Mouse (Mus musculus): ENCODE measurements at regions not wholly inside any gene's neighbourhood (a gene's known extent, or its start where the extent isn't known, plus 50 kb on each side); places are given as distances from the start of the nearest gene placed in this dataset.

GRCm38 (mm10) chr14:76868831-76869230, 167.7 kb upstream of the Ccdc122 start:
- peak in 1 of 2 experiments; percentile 22 for DNase-seq (ENCODE audit: low spot score in 2 of 2)

GRCm38 (mm10) chr14:76868131-76868530, 168.4 kb upstream of the Ccdc122 start:
- no peak for DNase-seq (ENCODE audit: low spot score in 2 of 2)

- DNase-seq (ENCODE audit: low spot score in 2 of 2): no peak
These were observed 171.9 kb upstream of the Ccdc122 start for GRCm38 (mm10) chr14:76864664-76865063.

GRCm38 (mm10) chr14:76863035-76863706, 173.4 kb upstream of the Ccdc122 start:
- DNase-seq (ENCODE audit: low spot score in 2 of 2): no peak

GRCm38 (mm10) chr14:76858396-76858795, 178.2 kb upstream of the Ccdc122 start:
- DNase-seq (ENCODE audit: low spot score in 2 of 2): no peak

GRCm38 (mm10) chr14:76857196-76857773, 179.3 kb upstream of the Ccdc122 start:
- no peak for DNase-seq (ENCODE audit: low spot score in 2 of 2)

GRCm38 (mm10) chr14:76856591-76856990, 180.0 kb upstream of the Ccdc122 start:
- DNase-seq (ENCODE audit: low spot score in 2 of 2): no peak

GRCm38 (mm10) chr14:76854965-76855364, 181.6 kb upstream of the Ccdc122 start:
- no peak for DNase-seq (ENCODE audit: low spot score in 2 of 2)

- no peak for DNase-seq (ENCODE audit: low spot score in 2 of 2)
These were observed 184.9 kb upstream of the Ccdc122 start for GRCm38 (mm10) chr14:76851473-76852214.

- no peak for DNase-seq (ENCODE audit: low spot score in 2 of 2)
These were observed 185.9 kb upstream of the Ccdc122 start for GRCm38 (mm10) chr14:76850641-76851040.

GRCm38 (mm10) chr14:76850051-76850450, 186.5 kb upstream of the Ccdc122 start:
- no peak for DNase-seq (ENCODE audit: low spot score in 2 of 2)

GRCm38 (mm10) chr14:76849636-76850035, 186.9 kb upstream of the Ccdc122 start:
- no peak for DNase-seq (ENCODE audit: low spot score in 2 of 2)

GRCm38 (mm10) chr14:76849071-76849470, 187.5 kb upstream of the Ccdc122 start:
- no peak for DNase-seq (ENCODE audit: low spot score in 2 of 2)

- DNase-seq (ENCODE audit: low spot score in 2 of 2): no peak
These were observed 190.9 kb upstream of the Ccdc122 start for GRCm38 (mm10) chr14:76845706-76846105.

GRCm38 (mm10) chr14:76844717-76845116, 191.9 kb upstream of the Ccdc122 start:
- DNase-seq (ENCODE audit: low spot score in 2 of 2): no peak

- DNase-seq (ENCODE audit: low spot score in 2 of 2): no peak
These were observed 198.9 kb upstream of the Ccdc122 start for GRCm38 (mm10) chr14:76837583-76838220.

GRCm38 (mm10) chr14:76836926-76837516, 199.6 kb upstream of the Ccdc122 start:
- no peak for DNase-seq (ENCODE audit: low spot score in 2 of 2)

GRCm38 (mm10) chr14:76836271-76836670, 200.3 kb upstream of the Ccdc122 start:
- DNase-seq (ENCODE audit: low spot score in 2 of 2): no peak

- DNase-seq (ENCODE audit: low spot score in 2 of 2): no peak
These were observed 202.5 kb upstream of the Ccdc122 start for GRCm38 (mm10) chr14:76834084-76834483.

GRCm38 (mm10) chr14:76829161-76829510, 207.4 kb upstream of the Ccdc122 start:
- no peak for DNase-seq (ENCODE audit: low spot score in 2 of 2)

GRCm38 (mm10) chr14:76828453-76829160, 208.0 kb upstream of the Ccdc122 start:
- DNase-seq (ENCODE audit: low spot score in 2 of 2): no peak
